Mouse (Mus musculus): ENCODE results near the gene Scp2. TPM values are rescaled to one million over a fixed set of nuclear protein-coding genes. Genes with fewer than 3 reads are reported as not detected.

Gene Scp2
- polyA plus RNA-seq, 2 experiments: 112 to 199 TPM

- no peak overlapping the region for H3K9ac ChIP-seq (ENCODE audit: low read depth, low read length, severe bottlenecking)
- ATAC-seq (ENCODE audit: low FRiP score, low read depth) (no peak), DNase-seq (ENCODE audit: low spot score) (no peak)
- no peaks in the 10 kb centered on the region for H3K27me3 ChIP-seq (ENCODE audit: control insufficient read depth, insufficient read depth, low read length)
- no peak for TF ChIP-seq POLR2A (IDR thresholded peaks at IDR 0.05; ENCODE audit: borderline replicate concordance, extremely low read depth, insufficient read depth, insufficient read length)
- H3K9me3 ChIP-seq (ENCODE audit: control insufficient read depth, low read length): no peaks in the 10 kb centered on the region
- H3K4me2 ChIP-seq (replicated peaks; ENCODE audit: low read depth, low read length, severe bottlenecking): no peak overlapping the region
- 88% methylated on average over 4 of the region's 4 CpGs for WGBS
- no peaks in the 10 kb centered on the region for H3K36me3 ChIP-seq (ENCODE audit: control insufficient read depth, insufficient read depth, low read length)
- no peak overlapping the region for H3K27ac ChIP-seq (replicated peaks; ENCODE audit: low read depth, low read length)
- no peak overlapping the region for H3K4me3 ChIP-seq (replicated peaks; ENCODE audit: low read length)
- no peaks in the 10 kb centered on the region for H3K4me1 ChIP-seq (ENCODE audit: control insufficient read depth, insufficient read depth, low read length)
Measured at GRCm38 (mm10) chr4:108126260-108126659, 18.5 kb downstream of the Scp2 start.

DNA sequence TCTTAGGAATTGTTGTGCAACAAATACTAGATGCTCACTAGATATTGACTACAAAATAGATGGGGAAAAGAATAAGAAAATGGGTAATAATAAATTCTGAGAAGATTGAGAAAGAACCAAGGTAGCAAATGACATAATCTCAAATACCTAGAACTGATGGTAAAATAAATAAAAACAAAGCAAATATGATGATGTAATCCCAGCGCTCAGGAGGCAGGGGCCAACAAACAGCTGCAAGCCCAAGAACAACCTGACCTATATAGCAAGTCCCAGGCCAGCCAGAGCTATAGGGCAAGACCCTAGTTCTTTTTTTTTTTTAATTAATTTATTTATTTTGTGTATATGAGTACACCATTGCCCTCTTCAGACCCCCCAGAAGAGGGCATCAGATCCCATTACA lies 20.7 kb downstream of the Scp2 start:
- DNase-seq (ENCODE audit: low spot score): no peak
- Histone ChIP-seq H3K9me3 (ENCODE audit: control insufficient read depth, low read length) (no peaks in the 10 kb centered on the region), H3K4me1 (ENCODE audit: control insufficient read depth, insufficient read depth, low read length) (no peaks in the 10 kb centered on the region), H3K27me3 (ENCODE audit: control insufficient read depth, insufficient read depth, low read length) (no peaks in the 10 kb centered on the region), H3K4me3 (replicated peaks; ENCODE audit: low read length) (no peak overlapping the region), H3K9ac (ENCODE audit: low read depth, low read length, severe bottlenecking) (no peak overlapping the region), H3K36me3 (ENCODE audit: control insufficient read depth, insufficient read depth, low read length) (no peaks in the 10 kb centered on the region), H3K27ac (replicated peaks; ENCODE audit: low read depth, low read length) (no peak overlapping the region), H3K4me2 (replicated peaks; ENCODE audit: low read depth, low read length, severe bottlenecking) (no peak overlapping the region)
- ATAC-seq (ENCODE audit: low FRiP score, low read depth): no peak
- TF ChIP-seq POLR2A (IDR thresholded peaks at IDR 0.05; ENCODE audit: borderline replicate concordance, extremely low read depth, insufficient read depth, insufficient read length): no peak
- WGBS: 84% methylated on average over 1 of the region's 1 CpGs

DNA sequence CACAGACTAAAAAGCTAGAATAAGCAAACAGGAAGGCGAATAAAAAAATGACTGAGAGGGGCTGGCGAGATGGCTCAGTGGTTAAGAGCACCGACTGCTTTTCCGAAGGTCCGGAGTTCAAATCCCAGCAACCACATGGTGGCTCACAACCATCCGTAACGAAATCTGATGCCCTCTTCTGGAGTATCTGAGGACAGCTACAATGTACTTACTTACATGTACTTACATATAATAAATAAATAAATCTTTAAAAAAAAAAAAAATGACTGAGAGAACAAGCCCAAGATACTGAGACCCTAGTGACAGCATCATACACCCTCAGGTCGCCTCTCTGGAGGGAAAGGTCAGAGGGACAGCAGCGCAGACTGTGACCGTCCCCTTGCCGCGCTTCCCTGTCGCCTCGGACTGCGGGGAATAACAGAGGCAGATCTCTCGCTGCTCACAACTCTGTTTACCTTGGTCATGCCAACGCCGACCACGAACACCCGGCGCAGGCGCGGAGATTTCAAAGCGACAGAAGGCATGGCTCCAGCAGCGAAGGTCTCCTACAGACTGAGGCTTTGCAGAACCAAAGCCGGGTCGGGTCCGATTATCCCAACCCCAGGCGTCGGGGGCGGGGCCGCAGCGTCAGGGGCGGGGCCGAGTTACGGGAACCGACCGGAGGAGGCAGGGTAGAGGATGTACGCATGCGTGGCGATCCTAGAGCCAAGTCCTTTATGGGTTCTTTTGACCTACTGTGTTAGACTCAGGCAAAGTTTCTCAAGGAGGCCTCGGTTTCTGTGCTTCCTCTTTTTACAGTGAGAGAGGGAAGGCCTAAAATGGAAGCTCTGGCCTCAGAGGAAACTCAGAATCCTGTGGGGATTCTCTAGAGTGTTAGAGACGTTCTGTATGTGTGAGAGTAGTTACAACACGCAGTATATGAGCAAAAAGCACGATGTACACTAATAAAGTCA lies 26.6 kb downstream of the Scp2 start:
- peak overlapping the region; percentile 60 for H3K4me3 ChIP-seq (replicated peaks; ENCODE audit: low read length)
- DNase-seq (ENCODE audit: low spot score) (peak; percentile 96), ATAC-seq (ENCODE audit: low FRiP score, low read depth) (peak; percentile 94)
- no peaks in the 10 kb centered on the region for H3K9me3 ChIP-seq (ENCODE audit: control insufficient read depth, low read length)
- H3K27me3 ChIP-seq (ENCODE audit: control insufficient read depth, insufficient read depth, low read length): no peaks in the 10 kb centered on the region
- no peak for TF ChIP-seq POLR2A (IDR thresholded peaks at IDR 0.05; ENCODE audit: borderline replicate concordance, extremely low read depth, insufficient read depth, insufficient read length)
- H3K4me1 ChIP-seq (ENCODE audit: control insufficient read depth, insufficient read depth, low read length): no peaks in the 10 kb centered on the region
- H3K36me3 ChIP-seq (ENCODE audit: control insufficient read depth, insufficient read depth, low read length): no peaks in the 10 kb centered on the region
- H3K27ac ChIP-seq (replicated peaks; ENCODE audit: low read depth, low read length): peak overlapping the region; percentile 55
- H3K4me2 ChIP-seq (replicated peaks; ENCODE audit: low read depth, low read length, severe bottlenecking): peak overlapping the region; percentile 56
- WGBS: 13% methylated on average over 42 of the region's 45 CpGs
- H3K9ac ChIP-seq (ENCODE audit: low read depth, low read length, severe bottlenecking): peak overlapping the region; percentile 66

DNA sequence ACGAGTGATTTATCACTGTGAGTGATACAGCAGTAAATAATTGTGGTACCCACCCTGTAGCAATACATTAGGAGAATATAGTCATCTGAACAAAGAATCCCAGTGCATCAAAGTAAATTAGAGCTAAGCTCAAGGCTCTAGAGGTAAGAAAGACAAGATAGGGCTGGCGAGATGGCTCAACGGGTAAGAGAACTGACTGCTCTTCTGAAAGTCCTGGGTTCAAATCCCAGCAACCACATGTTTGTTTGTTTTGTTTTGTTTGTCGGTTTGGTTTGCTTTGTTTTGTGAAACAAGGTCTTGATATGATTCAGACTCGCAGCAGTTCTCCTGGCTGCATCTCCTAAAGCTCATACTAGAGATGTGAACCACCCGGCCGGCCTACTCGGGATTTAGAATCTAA lies 27.3 kb downstream of the Scp2 start:
- WGBS: 87% methylated on average over 8 of the region's 8 CpGs
- DNase-seq (ENCODE audit: low spot score): no peak
- no peak overlapping the region for H3K4me3 ChIP-seq (replicated peaks; ENCODE audit: low read length)
- no peak for ATAC-seq (ENCODE audit: low FRiP score, low read depth)
- no peaks in the 10 kb centered on the region for H3K36me3 ChIP-seq (ENCODE audit: control insufficient read depth, insufficient read depth, low read length)
- no peaks in the 10 kb centered on the region for H3K4me1 ChIP-seq (ENCODE audit: control insufficient read depth, insufficient read depth, low read length)
- H3K9ac ChIP-seq (ENCODE audit: low read depth, low read length, severe bottlenecking): no peak overlapping the region
- no peak overlapping the region for H3K4me2 ChIP-seq (replicated peaks; ENCODE audit: low read depth, low read length, severe bottlenecking)
- no peak overlapping the region for H3K27ac ChIP-seq (replicated peaks; ENCODE audit: low read depth, low read length)
- no peak for TF ChIP-seq POLR2A (IDR thresholded peaks at IDR 0.05; ENCODE audit: borderline replicate concordance, extremely low read depth, insufficient read depth, insufficient read length)
- H3K9me3 ChIP-seq (ENCODE audit: control insufficient read depth, low read length): no peaks in the 10 kb centered on the region
- H3K27me3 ChIP-seq (ENCODE audit: control insufficient read depth, insufficient read depth, low read length): no peaks in the 10 kb centered on the region

GRCm38 (mm10) chr4:108116466-108116865 lies 28.3 kb downstream of the Scp2 start:
- 97% methylated on average over 2 of the region's 2 CpGs for WGBS
- no peaks in the 10 kb centered on the region for H3K9me3 ChIP-seq (ENCODE audit: control insufficient read depth, low read length)
- H3K27me3 ChIP-seq (ENCODE audit: control insufficient read depth, insufficient read depth, low read length): no peaks in the 10 kb centered on the region
- DNase-seq (ENCODE audit: low spot score): no peak
- no peak overlapping the region for H3K9ac ChIP-seq (ENCODE audit: low read depth, low read length, severe bottlenecking)
- 0 out of 2 replicates have a peak, but pooled peaks cover 5% of the 10 kb centered on the region for H3K36me3 ChIP-seq (ENCODE audit: control insufficient read depth, insufficient read depth, low read length)
- H3K4me3 ChIP-seq (replicated peaks; ENCODE audit: low read length): no peak overlapping the region
- no peak overlapping the region for H3K27ac ChIP-seq (replicated peaks; ENCODE audit: low read depth, low read length)
- ATAC-seq (ENCODE audit: low FRiP score, low read depth): no peak
- H3K4me2 ChIP-seq (replicated peaks; ENCODE audit: low read depth, low read length, severe bottlenecking): no peak overlapping the region
- TF ChIP-seq POLR2A (IDR thresholded peaks at IDR 0.05; ENCODE audit: borderline replicate concordance, extremely low read depth, insufficient read depth, insufficient read length): no peak
- H3K4me1 ChIP-seq (ENCODE audit: control insufficient read depth, insufficient read depth, low read length): no peaks in the 10 kb centered on the region
